Mouse (Mus musculus) E14TG2a.4 (cell line): ENCODE measurements around the gene Nbl1.

Experiments used
- CTCF ChIP-seq: conservative IDR thresholded peaks from 2 replicates; pipeline ENCODE4 v1.5.1; 2014; ENCODE audit warnings: low read length
- POU5F1 ChIP-seq: IDR thresholded peaks from 2 replicates; pipeline ENCODE4 v1.6.1; 2014; ENCODE audit warnings: low read length, borderline replicate concordance

DNA sequence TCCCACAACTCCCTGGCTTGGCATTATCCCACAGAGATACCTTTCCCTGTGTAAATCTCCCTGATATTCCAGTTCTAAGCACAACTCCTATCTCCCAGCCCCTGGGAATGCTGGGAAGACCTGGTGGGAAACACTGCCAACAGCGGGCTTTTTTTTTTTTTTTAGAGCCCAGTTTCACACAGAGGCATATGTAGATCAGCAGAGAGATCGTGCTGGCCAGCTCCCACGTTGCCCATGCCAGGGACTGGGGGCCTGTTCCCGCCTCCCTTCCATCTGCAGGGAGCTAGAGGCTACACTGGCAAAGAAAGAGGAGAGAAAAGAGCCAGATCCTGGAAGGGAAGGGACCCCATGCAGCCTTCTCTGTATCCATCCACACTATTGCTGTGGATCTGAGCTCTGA, 24.5 kb downstream of the Nbl1 start:
- TF ChIP-seq CTCF (no peak), POU5F1 (no peak)
